Mouse (Mus musculus): ENCODE measurements around the gene Olfr397.

Olfr397 gene

DNA sequence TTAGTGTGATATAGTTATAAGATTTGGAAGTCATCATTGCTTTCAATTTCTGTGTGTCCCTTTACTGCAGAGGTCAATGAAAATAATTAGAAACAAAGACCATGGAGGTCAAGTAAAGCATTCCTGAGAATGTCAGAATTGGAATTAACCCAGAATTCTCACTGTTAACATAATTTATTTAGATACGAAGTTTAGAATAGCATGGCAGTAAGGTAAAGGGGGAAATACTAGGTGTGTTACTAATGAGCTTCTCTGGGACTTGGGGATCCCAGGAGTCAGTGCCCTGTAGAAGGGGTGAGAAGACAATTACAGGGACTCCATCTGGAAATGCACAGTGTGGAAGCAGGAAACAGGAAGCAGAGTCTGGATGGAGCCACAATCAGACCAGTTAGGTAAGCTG lies at the start of gene Olfr397:
Olfr397 (plus strand) TSS at position 301 of the 400 bp plus-strand sequence.
- DNase-seq = no peak

DNA sequence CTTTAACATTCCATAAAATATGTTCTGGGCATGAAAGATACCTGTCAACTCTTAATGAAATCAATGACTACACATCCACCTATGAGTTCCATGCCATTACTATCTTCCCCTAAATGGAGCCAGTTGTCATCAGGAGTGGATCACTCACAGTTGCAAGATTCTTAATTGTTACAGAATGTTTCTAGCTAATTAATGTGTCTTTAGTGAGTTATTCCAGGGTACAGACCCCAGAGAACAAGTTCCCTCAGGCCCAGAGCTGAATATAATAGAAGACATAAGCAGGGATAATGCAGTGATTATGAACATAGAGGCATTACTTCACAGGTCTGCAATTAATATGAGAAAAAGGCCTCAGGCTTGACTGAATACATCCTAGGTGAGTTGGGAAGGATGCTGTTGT lies 24.2 kb upstream of the Olfr397 start, which contains the start of gene Olfr23:
Olfr23 (plus strand) TSS at position 301 of the 400 bp plus-strand sequence.
- no peak for DNase-seq

GRCm38 (mm10) chr11:73990307-73990706 lies 29.7 kb downstream of the Olfr397 start, which contains the start of gene Olfr398:
TSS of gene Olfr398 (minus strand) at chr11:73990407.
- DNase-seq = no peak

DNA sequence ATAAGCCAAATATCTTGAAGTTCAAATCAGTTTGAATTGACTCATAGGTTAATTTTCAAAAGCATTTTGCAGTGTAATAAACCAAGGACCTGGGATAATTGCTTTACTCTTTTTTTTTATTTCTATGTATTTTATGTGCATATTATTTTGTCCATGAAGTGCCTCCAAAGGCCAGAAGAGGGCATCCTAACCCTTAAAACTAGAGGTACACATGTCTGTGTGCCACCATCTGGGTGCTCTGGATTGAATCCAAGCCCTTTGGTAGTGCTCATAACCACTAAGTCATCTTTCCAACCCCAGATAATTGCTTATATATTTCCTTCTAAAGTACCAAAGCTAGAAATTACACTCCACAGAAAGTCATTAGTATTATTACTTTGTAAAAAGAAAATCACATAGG lies 32.5 kb downstream of the Olfr397 start:
- DNase-seq = no peak
